Mouse (Mus musculus) lung, postnatal 14 days (tissue): ENCODE data around the gene Nr2c1.

Source experiments
- DNase-seq: peaks from one replicate; pipeline ENCODE4 v3.0.0; 2021

Gene Nr2c1

GRCm38 (mm10) chr10:94140227-94140931 lies 7.4 kb upstream of the Nr2c1 start:
- no peak for DNase-seq

DNA sequence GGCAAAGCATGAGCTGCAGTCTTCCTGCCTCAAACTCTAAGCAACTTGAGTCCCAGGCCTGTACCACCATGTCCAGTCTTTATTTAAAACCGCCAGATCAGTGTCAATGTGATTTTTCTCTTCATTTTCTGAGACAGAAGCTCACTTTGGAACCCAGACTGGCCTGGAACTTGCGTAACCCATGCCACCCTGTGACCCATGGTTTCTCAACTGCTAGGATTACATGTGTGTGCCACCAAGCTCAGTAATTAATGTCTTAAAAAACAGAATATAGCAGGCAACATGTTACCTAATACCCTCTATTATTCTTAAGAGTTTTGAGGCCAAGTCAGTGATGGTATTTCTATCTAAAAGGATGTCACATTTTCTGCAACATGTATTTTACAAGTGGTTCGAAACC lies 5.4 kb upstream of the Nr2c1 start:
- DNase-seq: no peak

DNA sequence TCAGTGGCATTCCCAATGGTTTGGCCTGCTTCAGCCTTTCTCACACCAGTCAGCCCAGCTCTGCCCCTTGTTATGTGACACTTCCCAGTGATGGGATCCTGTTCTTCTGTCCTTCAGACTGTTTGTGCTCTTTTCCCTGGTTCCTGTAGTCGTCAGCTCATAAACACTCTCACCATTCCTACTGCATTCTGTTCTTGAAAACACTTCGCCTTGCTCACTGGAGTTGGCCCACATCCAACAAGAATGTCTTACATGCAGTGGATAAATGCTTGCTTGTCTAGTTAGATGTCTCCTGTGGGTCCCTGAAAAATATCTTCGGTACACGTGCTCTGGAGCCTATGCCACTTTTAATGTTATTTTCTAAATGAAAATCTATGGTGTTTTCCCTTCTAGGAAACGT lies 3.2 kb upstream of the Nr2c1 start:
- no peak for DNase-seq

DNA sequence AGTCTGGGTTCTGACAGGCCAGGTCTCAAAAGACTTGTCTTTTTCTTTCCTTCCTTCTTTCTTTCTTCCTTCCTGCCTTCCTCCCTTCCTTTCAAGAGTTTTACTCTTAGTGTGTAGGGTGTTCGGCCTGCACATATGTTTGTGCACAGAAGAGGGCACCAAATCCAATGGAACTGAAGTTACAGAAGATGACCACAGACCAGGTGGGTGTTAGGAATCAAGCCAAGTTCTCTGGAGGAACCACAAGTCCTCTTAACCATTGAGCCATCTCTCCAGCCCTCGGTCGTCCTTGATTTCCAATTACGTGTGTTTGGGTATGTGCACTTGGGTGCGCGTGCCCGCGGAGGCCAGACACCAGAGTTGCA lies 450 bp upstream of the Nr2c1 start:
- DNase-seq: no peak

DNA sequence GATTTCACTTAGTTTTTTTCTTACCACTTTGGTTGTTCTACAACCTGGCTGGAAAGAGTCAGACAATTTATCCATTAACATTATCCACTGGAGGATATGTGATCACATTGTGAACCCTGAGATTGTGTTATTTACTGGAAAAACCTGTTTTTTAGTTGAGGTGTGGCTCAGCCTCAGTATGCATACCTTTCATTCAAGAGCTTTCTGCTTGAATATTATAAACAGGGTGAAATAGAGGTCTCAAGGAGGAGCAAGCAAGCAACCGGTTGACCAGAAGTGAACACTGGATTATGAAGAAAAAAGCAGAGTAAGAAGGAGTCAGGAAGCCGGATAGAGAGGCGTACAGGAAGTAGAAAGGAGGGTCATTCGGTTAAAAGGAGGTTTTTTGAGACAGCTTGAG lies 3.7 kb downstream of the Nr2c1 start:
- DNase-seq: no peak

GRCm38 (mm10) chr10:94153841-94154240 lies 6.0 kb downstream of the Nr2c1 start:
- no peak for DNase-seq

DNA sequence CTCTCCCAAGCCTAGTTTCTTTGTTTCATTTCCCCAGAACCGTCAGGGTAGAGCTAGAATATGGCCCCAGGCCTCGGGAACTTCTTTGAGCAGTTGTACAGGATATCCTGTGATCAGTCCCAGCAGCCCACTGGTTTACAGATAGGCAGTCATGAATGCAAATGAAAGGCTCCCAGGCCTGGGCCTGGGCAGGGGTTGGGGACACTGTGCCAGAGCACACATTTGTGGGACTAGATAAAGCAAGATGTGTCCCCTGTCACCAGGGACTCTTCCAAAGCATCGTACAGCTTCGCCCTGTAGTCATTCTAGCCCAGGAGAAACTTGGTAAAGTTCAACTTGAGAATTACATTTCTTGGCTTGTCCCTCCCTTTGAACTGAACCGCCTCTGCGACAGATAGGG lies 11.1 kb downstream of the Nr2c1 start:
- no peak for DNase-seq

DNA sequence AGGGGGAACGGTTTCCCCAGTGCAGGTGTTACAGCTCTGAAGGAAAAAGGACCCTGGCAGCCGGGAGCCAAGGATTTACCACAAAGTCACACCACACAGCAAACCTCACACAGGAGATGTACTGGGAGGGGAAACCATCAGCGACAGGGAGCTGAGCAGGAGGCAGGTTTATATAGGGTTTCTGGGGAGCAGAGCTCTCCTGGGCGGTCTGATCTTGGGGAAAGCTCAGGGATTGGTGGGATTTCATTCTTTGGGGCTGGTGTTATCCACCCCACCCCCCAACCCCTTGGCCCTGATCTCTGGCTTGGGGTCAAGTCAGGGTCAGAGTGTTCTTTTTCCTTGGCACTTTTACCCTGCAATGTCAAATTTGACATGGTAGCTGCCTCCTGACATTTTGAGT lies 11.6 kb downstream of the Nr2c1 start:
- no peak for DNase-seq

- no peak for DNase-seq
Measured at GRCm38 (mm10) chr10:94161051-94161765, 13.4 kb downstream of the Nr2c1 start.

GRCm38 (mm10) chr10:94162031-94162430 lies 14.2 kb downstream of the Nr2c1 start:
- DNase-seq: no peak

GRCm38 (mm10) chr10:94164104-94164845 lies 16.5 kb downstream of the Nr2c1 start:
- DNase-seq: no peak

DNA sequence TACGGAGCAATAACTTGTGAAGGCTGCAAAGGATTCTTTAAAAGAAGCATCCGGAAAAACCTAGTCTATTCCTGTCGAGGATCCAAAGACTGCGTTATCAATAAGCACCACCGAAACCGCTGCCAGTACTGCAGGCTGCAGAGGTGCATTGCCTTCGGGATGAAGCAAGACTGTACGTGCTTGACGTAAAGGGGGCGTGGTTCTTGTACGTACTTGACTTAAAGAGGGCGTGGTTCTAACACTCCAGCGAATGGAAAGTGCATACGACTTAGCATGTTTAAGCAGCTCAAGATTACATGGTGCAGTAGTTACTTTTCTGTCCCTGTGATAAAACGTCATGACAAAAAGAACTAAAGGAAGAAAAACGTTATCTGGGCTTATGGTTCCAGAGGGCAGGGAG lies 17.6 kb downstream of the Nr2c1 start:
- DNase-seq: no peak

DNA sequence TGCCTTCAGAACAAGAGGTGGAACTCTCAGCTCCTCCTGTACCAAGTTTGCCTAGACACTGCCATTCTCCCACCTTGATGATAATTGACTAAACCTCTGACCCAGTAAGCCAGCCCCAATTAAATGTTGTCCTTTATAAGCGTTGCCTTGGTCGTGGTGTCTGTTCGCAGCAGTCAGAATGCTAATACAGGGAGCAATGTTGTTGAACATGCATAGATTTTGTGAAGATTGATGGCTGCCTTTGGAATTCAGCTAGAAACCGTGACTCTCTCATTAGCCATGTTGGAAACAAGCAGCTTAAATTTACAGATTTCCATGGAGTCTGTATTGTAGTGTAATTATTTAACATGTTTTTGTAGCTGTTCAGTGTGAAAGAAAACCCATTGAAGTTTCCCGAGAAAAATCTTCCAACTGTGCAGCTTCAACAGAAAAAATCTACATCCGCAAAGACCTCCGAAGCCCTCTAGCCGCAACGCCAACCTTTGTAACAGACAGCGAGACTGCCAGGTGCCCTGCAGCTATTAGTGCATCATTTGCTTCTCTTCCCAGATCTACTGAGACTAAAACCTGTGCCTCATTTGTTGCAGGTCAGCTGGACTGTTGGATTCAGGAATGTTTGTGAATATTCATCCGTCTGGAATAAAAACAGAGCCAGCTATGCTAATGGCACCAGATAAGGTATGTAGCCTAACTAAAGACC lies 19.4 kb downstream of the Nr2c1 start:
- no peak for DNase-seq

DNA sequence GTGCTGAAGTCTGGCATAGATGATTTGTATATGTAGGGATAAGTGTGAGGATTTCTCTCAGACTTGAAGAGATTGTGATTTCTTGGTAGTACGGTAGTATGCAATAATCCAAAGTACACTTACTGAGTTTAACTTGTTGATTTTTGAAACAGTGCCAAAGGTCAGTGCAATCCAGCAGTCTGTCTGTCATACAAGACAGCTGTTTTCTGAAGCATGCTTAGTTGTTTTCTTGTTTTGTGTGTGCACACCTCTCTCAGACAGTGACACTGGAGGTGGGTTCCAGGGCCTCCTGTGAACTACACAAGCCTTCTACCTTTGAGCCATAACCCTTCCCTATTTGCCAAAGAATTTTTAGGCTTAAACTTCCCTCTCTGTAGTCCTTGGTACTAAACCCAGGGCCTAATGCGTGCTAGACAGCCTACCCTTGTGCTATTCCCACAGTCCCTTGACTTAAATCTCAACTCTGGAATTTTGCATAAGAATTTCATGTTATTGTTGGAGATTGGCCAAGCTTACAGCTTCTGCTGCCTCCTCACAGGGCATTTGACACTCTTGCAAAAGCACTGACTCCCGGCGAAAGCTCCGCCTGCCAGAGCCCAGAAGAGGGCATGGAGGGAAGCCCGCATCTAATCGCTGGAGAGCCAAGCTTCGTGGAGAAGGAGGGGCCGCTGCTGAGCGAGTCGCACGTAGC lies 23.8 kb downstream of the Nr2c1 start:
- DNase-seq: no peak

DNA sequence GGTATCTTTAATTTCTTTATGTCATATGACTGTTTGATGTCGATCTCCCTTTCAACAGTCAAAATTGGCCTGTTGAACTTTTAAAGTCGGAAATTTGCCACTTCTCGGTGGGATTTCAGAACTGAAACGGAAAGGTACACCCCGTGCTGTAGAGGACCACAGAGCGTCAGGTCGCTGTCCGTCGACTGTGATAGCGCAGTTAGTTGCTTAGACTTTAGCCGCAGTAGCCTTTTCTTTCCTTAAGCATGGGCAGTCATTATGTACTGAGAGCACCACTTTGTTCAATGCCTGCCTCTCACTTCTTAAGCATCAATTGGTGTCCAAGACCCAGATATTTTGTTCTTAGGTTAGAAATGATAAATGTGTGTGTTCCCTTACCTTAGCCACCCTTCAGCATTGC lies 24.3 kb downstream of the Nr2c1 start:
- DNase-seq: no peak

- no peak for DNase-seq
Measured at GRCm38 (mm10) chr10:94172706-94173105, 24.9 kb downstream of the Nr2c1 start.

DNA sequence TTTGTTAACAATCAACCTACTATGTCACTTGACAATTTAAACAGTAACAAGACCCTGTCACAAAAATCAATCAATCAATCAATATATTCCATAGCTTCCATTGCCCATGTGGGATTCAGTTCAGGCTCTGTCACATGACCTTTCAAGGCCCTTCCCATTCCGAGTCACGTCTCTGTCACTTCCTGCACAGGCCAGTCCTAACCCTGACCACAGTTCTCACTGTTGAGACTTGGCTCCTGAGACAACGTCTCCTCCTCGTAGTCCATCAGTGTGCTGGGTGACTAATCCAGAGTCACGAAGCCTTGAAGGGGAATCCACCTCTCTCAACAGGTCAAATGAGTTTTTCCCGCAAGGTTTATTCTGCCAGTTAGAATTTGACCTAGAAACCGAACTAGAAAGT lies 26.8 kb downstream of the Nr2c1 start:
- DNase-seq: no peak

DNA sequence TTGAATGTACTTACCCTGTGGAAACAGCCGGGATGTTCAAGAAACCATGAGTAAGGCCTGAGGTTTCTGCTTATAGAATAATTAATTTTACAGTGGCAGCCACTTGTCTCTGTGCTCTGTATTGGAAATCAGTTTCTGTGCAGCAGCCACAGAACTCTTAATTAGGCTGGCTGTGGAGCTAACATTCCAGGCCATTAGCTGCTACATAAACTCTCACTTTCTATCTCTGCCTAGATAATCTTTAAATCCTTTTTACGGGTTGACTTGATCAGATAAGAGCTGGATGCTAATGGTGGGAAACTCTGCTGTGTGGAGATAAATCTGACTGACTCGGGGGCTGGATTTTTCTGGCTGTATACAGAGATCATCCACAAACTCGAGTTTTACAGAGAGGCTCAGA lies 35.4 kb downstream of the Nr2c1 start:
- DNase-seq: no peak

DNA sequence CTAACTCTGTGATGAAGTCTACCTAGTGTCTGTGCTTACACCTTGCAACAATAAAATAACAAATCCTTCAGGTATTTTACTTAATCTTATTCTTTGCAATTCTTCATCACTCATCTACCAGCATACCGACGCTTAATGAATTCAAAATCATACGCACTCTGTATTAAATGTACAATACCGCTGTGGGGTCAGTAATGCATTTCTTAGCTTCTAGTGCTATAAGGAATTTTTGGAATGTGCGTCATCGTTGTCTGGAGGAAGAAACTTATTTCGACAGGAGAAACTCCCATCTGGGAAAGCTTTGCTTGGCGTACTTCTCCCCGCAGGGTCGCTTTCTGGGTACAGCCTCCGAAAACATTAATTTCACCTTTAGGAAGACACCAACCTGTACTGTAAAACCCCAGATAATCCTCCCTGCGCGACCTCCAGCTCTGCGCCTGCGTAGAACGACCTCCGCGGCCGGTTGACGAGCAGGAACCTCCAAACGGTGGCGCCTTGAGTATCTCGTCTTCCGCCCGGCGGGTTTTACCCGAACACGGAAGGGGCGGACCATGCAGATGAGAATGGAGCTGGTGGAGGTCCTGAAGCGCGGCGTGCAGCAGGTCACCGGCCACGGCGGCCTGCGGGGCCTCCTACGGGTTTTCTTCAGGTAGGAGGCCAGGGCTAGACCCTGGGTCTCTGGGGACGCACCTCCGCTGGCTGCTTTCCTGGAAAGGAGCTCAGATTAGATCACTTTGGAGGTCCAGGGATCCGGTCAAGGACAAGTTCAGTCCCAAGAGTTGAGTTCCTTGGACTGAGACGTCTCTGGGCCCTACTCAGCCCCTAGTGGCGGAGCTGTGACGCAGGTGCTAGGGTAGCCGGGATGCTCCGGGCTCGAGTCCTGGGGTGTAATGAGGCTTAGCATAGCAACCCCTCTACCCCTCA lies 50.9 kb downstream of the Nr2c1 start, which contains the start of gene Ndufa12:
TSS of gene Ndufa12 (plus strand) at position 239 of the 924 bp plus-strand sequence.
- peak; percentile 96 for DNase-seq

DNA sequence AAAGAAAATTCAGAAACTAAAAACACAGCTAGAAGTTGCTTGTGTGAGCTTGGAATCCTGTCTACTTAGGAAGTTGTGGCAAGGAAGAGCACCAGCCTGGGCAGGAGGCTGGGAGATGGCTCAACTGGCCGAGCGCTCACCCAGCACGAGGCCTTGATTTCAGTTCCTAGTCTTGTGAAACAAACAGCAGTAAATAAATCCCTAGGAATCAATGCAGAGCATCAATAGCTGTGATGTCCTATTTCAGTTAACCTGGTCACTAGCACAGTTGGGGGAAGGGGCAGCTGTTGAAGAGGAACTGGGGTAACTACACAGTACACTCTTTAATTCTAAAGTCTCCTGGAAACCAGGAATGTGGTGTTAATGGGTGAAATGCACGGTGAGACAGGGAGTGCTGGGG lies 57.1 kb downstream of the Nr2c1 start:
- no peak for DNase-seq
